Mouse (Mus musculus): ENCODE results near the gene Mgat2.

Mgat2 gene

GRCm38 (mm10) chr12:69210056-69210979 is 26.4 kb downstream of the Mgat2 start:
- DNase-seq (ENCODE audit: low read depth in 1 of 2, low spot score in 2 of 2), result no peak

DNA sequence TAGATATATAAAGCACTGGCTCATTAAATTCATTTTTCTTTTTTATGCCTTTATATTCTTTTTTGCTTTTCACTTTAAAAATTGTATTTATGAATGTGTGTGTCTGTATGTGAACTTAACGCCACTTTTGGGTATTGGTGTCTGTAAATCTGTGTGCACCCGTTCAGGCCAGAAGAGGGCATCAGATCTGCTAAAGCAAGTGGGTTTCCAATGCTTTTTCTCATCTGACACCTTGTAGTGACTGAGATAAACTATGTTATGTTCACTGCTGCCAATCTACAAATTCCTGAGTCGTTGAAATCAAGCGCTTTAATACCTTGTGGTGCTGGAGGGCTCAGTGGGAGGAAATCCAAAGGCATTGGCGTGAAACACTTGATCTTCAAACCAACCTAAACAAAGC is 27.1 kb downstream of the Mgat2 start:
- DNase-seq (ENCODE audit: low read depth in 1 of 2, low spot score in 2 of 2), result no peak

DNA sequence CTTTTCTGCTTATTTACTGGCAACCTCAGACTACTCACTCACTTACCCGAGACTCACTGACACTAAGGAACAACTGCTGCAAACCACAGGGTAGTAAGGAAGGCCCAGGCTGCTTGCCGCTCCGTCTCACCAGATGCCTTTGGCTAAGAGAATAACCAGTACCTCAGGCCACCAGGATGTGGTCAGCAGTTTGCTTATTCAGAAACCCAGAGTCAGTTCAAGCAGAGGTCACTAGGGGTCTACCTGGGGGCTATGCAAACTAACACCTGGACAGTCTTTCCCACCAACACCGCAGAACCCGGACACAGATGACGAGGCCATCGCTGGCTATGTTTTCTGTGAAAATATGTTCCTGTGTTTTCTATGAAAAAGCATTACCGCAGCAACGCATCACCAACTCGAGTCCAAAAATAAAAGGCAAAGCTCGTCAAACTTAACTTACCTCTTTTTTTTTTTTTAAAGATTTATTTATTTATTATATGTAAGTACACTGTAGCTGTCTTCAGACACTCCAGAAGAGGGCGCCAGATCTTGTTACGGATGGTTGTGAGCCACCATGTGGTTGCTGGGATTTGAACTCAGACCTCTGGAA is 29.3 kb downstream of the Mgat2 start:
- DNase-seq (ENCODE audit: low read depth in 1 of 2, low spot score in 2 of 2), result no peak

DNA sequence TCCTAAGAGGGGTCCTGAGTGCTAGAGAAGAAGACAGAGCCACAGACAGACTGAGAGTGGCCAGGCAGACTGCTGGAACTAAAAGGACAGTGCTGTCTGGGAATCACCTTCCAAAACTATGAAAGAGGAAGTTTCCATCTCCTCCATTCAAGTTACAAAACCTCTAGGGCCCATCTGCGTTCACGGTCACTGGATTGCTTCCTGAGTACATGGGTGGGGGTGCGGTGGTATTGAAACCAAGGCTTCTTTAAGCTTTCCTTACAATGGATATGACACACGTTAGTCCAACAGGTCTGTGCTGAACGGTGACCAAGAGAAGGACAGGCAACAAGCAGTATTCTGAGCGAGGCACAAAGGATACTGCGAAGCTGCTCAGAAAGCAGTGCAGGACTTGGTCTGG is 30.4 kb downstream of the Mgat2 start:
- no peak for DNase-seq (ENCODE audit: low read depth in 1 of 2, low spot score in 2 of 2)

- DNase-seq (ENCODE audit: low read depth in 1 of 2, low spot score in 2 of 2), result no peak
Measured at GRCm38 (mm10) chr12:69215000-69215785, 31.2 kb downstream of the Mgat2 start.

- DNase-seq (ENCODE audit: low read depth in 1 of 2, low spot score in 2 of 2), result no peak
Measured at GRCm38 (mm10) chr12:69216587-69216986, 32.6 kb downstream of the Mgat2 start.

DNA sequence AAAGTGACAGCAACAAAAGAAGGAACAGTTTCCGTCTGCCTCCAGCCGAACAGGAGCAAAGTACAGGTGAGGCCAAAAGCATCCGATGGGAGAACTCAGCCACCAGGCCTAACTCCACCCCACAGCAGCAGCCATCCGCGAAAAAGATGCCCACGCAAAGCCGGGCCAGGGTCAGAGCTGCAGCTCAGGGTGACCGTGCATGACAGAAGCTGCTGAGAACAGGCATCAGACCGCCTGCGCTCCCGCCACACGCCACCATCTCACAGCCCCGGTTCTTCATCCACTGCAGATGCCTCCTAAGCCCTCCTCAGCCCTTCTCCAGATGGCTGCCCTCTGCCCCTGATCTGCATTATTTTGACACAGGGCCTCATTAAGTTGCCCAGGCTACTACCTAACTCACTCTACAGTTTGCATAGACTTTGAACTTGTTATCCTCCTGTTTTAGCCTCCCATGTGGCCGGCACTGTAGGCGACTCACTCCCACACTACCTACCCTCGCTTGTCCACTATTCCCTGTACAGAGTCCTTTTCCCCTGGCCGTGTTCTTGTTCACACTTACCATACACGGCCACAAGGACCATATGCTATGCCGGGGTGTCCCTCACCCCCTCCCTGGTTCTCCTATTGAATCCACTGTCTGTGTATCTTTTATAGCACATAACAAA is 36.8 kb downstream of the Mgat2 start:
- no peak for DNase-seq (ENCODE audit: low read depth in 1 of 2, low spot score in 2 of 2)

- peak; percentile 48 to 73 for DNase-seq (ENCODE audit: low read depth in 1 of 2, low spot score in 2 of 2)
Measured at GRCm38 (mm10) chr12:69227776-69228466, 44.0 kb downstream of the Mgat2 start, which contains the start of gene Pole2. Pole2 (minus strand) TSS chr12:69228195.

- DNase-seq (ENCODE audit: low read depth in 1 of 2, low spot score in 2 of 2), result no peak
Measured at GRCm38 (mm10) chr12:69229251-69229650, 45.3 kb downstream of the Mgat2 start.

GRCm38 (mm10) chr12:69235782-69236181 is 51.8 kb downstream of the Mgat2 start:
- no peak for DNase-seq (ENCODE audit: low read depth in 1 of 2, low spot score in 2 of 2)
